Mouse (Mus musculus): Measurements from ENCODE around the gene Ccdc69. TPM values are rescaled to one million over a fixed set of nuclear protein-coding genes. Genes with fewer than 3 reads are reported as not detected.
"Not testable (repeated sequence)": the region's sequence is repeated elsewhere in the genome, so short reads cannot be mapped to it uniquely, and the experiment has no call there.

Ccdc69 gene
- polyA plus RNA-seq, 1 experiment from 2014 or later, result 3.7 TPM

GRCm38 (mm10) chr11:55099019-55099771, 21.3 kb upstream of the Ccdc69 start:
- H3K4me3 ChIP-seq (replicated peaks; ENCODE audit: low read length), result no peak overlapping the region
- no peaks in the 10 kb centered on the region for H3K36me3 ChIP-seq (ENCODE audit: control insufficient read depth, insufficient read depth, low read length)
- H3K27me3 ChIP-seq (ENCODE audit: control insufficient read depth, insufficient read depth, low read length), result no peaks in the 10 kb centered on the region
- H3K4me1 ChIP-seq (ENCODE audit: control insufficient read depth, insufficient read depth, low read length), result peaks cover 6% of the 10 kb centered on the region; the same call in 1 of the 2 replicates
- no peak for ATAC-seq (ENCODE audit: insufficient read depth, low FRiP score)
- H3K27ac ChIP-seq (ENCODE audit: low read length), result no peak overlapping the region
- 87% methylated on average over 8 of the region's 8 CpGs for WGBS
- no peak overlapping the region for H3K9ac ChIP-seq (ENCODE audit: low read length)
- no peaks in the 10 kb centered on the region for H3K9me3 ChIP-seq (replicated peaks; ENCODE audit: control insufficient read depth, low read length)
- no peak overlapping the region for H3K4me2 ChIP-seq (ENCODE audit: low read depth, low read length)

GRCm38 (mm10) chr11:55098189-55098915, 20.4 kb upstream of the Ccdc69 start:
- Histone ChIP-seq H3K9ac (ENCODE audit: low read length) (peak overlapping the region; percentile 78), H3K4me3 (replicated peaks; ENCODE audit: low read length) (peak overlapping the region; percentile 71), H3K27me3 (ENCODE audit: control insufficient read depth, insufficient read depth, low read length) (no peaks in the 10 kb centered on the region), H3K4me1 (ENCODE audit: control insufficient read depth, insufficient read depth, low read length) (peaks cover 6% of the 10 kb centered on the region; the same call in 1 of the 2 replicates), H3K9me3 (replicated peaks; ENCODE audit: control insufficient read depth, low read length) (no peaks in the 10 kb centered on the region), H3K4me2 (ENCODE audit: low read depth, low read length) (peak overlapping the region; percentile 81), H3K36me3 (ENCODE audit: control insufficient read depth, insufficient read depth, low read length) (no peaks in the 10 kb centered on the region), H3K27ac (ENCODE audit: low read length) (peak overlapping the region; percentile 56)
- WGBS, result 14% methylated on average over 24 of the region's 24 CpGs
- no peak; the same call in 1 of the 2 replicates for ATAC-seq (ENCODE audit: insufficient read depth, low FRiP score)

DNA sequence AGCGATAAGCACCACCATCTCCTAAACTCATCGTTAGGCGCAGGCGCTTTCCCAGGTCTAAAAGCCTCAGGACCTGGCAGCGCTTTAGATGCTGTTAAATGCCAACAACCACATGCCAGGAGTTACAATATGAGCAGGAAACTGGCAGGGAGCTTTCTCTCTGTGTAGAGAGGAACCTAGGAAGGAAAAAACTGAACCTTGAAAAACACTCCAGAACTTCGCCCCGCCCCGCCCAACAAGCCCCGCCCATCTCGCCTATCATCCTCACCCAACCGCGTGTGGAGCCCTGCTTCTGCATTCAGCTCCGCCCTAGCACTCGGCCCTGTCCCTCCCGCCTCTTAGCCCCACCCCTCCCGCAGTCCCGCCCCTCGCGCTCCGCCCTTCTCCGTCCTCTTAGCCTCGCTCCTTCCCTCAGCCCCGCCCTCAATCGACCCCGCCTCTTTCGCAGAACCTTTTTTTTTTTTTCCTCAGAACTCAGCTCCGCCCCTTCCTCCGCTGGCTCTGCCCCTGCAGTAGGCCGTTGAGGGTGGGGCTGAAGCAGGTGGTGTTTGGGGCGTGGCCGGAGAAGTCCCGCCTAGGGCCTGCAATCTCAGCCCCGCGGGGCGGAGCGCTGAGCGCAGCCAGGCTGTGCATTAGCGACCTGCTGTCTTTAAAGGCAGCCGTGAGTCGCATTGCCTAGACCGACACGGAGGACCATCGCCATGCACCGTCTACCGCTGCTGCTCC, 19.7 kb upstream of the Ccdc69 start, which contains the start of gene Gm2a:
Gene Gm2a, plus strand, starts transcription at position 653 of the 726 bp plus-strand sequence.
- WGBS, result 1% methylated on average over 45 of the region's 45 CpGs

DNA sequence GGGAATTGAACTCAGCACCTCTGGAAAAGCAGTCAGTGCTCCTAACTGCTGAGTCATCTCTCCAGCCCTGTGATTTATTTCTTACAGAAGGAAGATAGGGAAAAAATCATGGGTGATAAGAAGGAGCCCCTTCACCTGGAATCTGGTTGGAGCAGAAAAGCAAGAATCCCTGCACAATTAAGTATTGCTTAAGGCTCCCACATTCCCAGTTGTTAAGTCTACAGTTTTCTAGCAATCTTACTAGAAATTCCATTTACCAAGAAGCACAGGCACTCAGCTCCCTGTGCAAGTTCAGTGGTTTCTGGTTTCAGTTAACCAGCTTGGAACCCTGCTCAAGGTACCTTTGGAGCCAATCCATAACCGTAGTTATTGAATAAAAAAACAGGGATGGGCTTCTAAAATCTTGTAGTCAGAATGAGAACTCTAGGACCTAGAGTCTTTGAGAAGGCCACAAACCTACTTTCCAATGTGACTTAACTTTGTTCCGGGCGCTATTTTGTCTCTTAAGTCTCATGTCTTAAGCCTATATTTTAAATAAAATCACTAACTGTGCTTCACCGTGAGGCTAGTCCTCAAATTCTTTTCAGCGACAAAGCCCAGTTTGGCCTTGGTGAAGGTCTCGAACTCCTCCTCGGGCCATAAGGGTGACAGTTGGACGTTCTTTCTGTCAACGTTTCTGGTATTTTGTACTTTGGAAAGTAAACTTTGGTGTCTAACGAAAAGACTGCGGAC, 19.0 kb upstream of the Ccdc69 start:
- WGBS, result 26% methylated on average over 11 of the region's 11 CpGs
- H3K27me3 ChIP-seq (ENCODE audit: control insufficient read depth, insufficient read depth, low read length), result no peaks in the 10 kb centered on the region
- no peaks in the 10 kb centered on the region for H3K9me3 ChIP-seq (replicated peaks; ENCODE audit: control insufficient read depth, low read length)
- no peaks in the 10 kb centered on the region for H3K36me3 ChIP-seq (ENCODE audit: control insufficient read depth, insufficient read depth, low read length)
- peak overlapping the region; percentile 81 for H3K4me2 ChIP-seq (ENCODE audit: low read depth, low read length)
- H3K9ac ChIP-seq (ENCODE audit: low read length), result peak overlapping the region; percentile 66
- H3K4me1 ChIP-seq (ENCODE audit: control insufficient read depth, insufficient read depth, low read length), result peaks cover 6% of the 10 kb centered on the region; the same call in 1 of the 2 replicates
- ATAC-seq (ENCODE audit: insufficient read depth, low FRiP score), result no peak
- peak overlapping the region; percentile 91 for H3K27ac ChIP-seq (ENCODE audit: low read length)
- H3K4me3 ChIP-seq (replicated peaks; ENCODE audit: low read length), result peak overlapping the region; percentile 48

More for the DNA sequence above, 19.7 kb upstream of the Ccdc69 start, which contains the start of gene Gm2a:
- peaks cover 6% of the 10 kb centered on the region; the same call in 1 of the 2 replicates for H3K4me1 ChIP-seq (ENCODE audit: control insufficient read depth, insufficient read depth, low read length)
- ATAC-seq (ENCODE audit: insufficient read depth, low FRiP score), result peak; percentile 98
- H3K36me3 ChIP-seq (ENCODE audit: control insufficient read depth, insufficient read depth, low read length), result no peaks in the 10 kb centered on the region
- H3K27me3 ChIP-seq (ENCODE audit: control insufficient read depth, insufficient read depth, low read length), result no peaks in the 10 kb centered on the region
- peak within 1 kb of the TSS; percentile 91 for H3K27ac ChIP-seq (ENCODE audit: low read length)
- H3K4me2 ChIP-seq (ENCODE audit: low read depth, low read length), result peak within 1 kb of the TSS; percentile 81
- H3K4me3 ChIP-seq (replicated peaks; ENCODE audit: low read length), result peak within 1 kb of the TSS; percentile 71
- no peaks in the 10 kb centered on the region for H3K9me3 ChIP-seq (replicated peaks; ENCODE audit: control insufficient read depth, low read length)
- peak within 1 kb of the TSS; percentile 78 for H3K9ac ChIP-seq (ENCODE audit: low read length)

- not testable (repeated sequence) for ATAC-seq (ENCODE audit: insufficient read depth, low FRiP score); H3K27ac ChIP-seq (ENCODE audit: low read length); H3K4me2 ChIP-seq (ENCODE audit: low read depth, low read length); H3K9me3 ChIP-seq (replicated peaks; ENCODE audit: control insufficient read depth, low read length); H3K9ac ChIP-seq (ENCODE audit: low read length); H3K4me1 ChIP-seq (ENCODE audit: control insufficient read depth, insufficient read depth, low read length); H3K27me3 ChIP-seq (ENCODE audit: control insufficient read depth, insufficient read depth, low read length); H3K4me3 ChIP-seq (replicated peaks; ENCODE audit: low read length); H3K36me3 ChIP-seq (ENCODE audit: control insufficient read depth, insufficient read depth, low read length)
- WGBS, result 86% methylated on average over 4 of the region's 4 CpGs
Measured at GRCm38 (mm10) chr11:55096296-55096695, 18.4 kb upstream of the Ccdc69 start.

GRCm38 (mm10) chr11:55093096-55093495, 15.2 kb upstream of the Ccdc69 start:
- WGBS, result 76% methylated on average over 7 of the region's 7 CpGs
- ATAC-seq (ENCODE audit: insufficient read depth, low FRiP score), result no peak
- H3K36me3 ChIP-seq (ENCODE audit: control insufficient read depth, insufficient read depth, low read length), result no peaks in the 10 kb centered on the region
- H3K9ac ChIP-seq (ENCODE audit: low read length), result no peak overlapping the region
- no peaks in the 10 kb centered on the region for H3K9me3 ChIP-seq (replicated peaks; ENCODE audit: control insufficient read depth, low read length)
- H3K27me3 ChIP-seq (ENCODE audit: control insufficient read depth, insufficient read depth, low read length), result no peaks in the 10 kb centered on the region
- H3K4me2 ChIP-seq (ENCODE audit: low read depth, low read length), result no peak overlapping the region
- H3K27ac ChIP-seq (ENCODE audit: low read length), result no peak overlapping the region
- no peak overlapping the region for H3K4me3 ChIP-seq (replicated peaks; ENCODE audit: low read length)
- peaks cover 6% of the 10 kb centered on the region; the same call in 1 of the 2 replicates for H3K4me1 ChIP-seq (ENCODE audit: control insufficient read depth, insufficient read depth, low read length)

DNA sequence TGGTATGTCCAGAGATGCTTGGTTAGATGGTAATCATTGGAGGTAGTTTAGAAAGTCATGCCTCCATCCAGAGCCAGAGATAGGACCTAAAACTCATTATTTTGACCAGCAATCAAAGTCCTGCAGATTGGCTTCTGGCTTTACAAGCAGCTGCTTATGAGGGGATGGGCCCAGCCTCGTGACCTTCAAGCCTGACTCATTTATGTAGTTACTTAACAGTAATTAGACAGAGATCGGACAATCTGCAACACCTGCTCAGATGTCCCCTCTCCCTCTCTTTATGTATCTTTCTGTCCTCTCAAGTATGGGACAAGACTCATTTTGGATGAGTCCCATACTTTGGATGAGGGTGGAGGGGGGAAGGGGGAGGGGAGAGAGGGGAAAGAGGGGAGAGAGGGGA, 12.0 kb upstream of the Ccdc69 start:
- H3K36me3 ChIP-seq (ENCODE audit: control insufficient read depth, insufficient read depth, low read length), result no peaks in the 10 kb centered on the region
- no peaks in the 10 kb centered on the region for H3K27me3 ChIP-seq (ENCODE audit: control insufficient read depth, insufficient read depth, low read length)
- no peak for ATAC-seq (ENCODE audit: insufficient read depth, low FRiP score)
- no peaks in the 10 kb centered on the region for H3K4me1 ChIP-seq (ENCODE audit: control insufficient read depth, insufficient read depth, low read length)
- H3K4me3 ChIP-seq (replicated peaks; ENCODE audit: low read length), result no peak overlapping the region
- H3K9me3 ChIP-seq (replicated peaks; ENCODE audit: control insufficient read depth, low read length), result no peaks in the 10 kb centered on the region
- WGBS, result 67% methylated on average over 2 of the region's 2 CpGs
- H3K9ac ChIP-seq (ENCODE audit: low read length), result no peak overlapping the region
- H3K27ac ChIP-seq (ENCODE audit: low read length), result no peak overlapping the region
- H3K4me2 ChIP-seq (ENCODE audit: low read depth, low read length), result no peak overlapping the region

DNA sequence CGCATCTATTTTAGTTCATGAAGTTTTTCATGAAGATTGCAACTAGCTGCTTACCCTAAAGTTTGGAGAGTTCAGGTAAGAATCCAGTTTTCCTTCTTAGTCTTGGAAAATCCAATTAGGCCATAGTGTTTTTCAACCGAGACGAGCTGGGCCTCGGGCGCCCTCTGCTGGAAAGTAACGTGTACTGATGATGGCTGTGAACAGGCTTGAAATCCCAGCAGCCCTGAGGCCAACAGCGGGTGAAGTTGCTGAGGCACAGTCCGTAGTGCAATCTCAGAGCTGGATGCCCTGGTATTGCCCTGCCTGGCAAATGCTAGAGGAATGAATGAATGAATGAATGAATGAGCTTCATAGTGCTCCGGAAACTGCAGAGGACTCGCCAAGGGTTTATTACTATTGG, 9.1 kb upstream of the Ccdc69 start:
- Histone ChIP-seq H3K27me3 (ENCODE audit: control insufficient read depth, insufficient read depth, low read length) (no peaks in the 10 kb centered on the region), H3K4me3 (replicated peaks; ENCODE audit: low read length) (no peak overlapping the region), H3K36me3 (ENCODE audit: control insufficient read depth, insufficient read depth, low read length) (no peaks in the 10 kb centered on the region), H3K4me1 (ENCODE audit: control insufficient read depth, insufficient read depth, low read length) (no peaks in the 10 kb centered on the region), H3K9me3 (replicated peaks; ENCODE audit: control insufficient read depth, low read length) (no peaks in the 10 kb centered on the region), H3K27ac (ENCODE audit: low read length) (no peak overlapping the region), H3K4me2 (ENCODE audit: low read depth, low read length) (no peak overlapping the region), H3K9ac (ENCODE audit: low read length) (no peak overlapping the region)
- WGBS, result 7% methylated on average over 10 of the region's 10 CpGs
- peak; percentile 56; the same call in 1 of the 2 replicates for ATAC-seq (ENCODE audit: insufficient read depth, low FRiP score)
